Mouse (Mus musculus): ENCODE results near the gene Acvr1.
A peak's percentile ranks its signal among the peaks of the same experiment; 100 is the strongest.

The Acvr1 gene

GRCm38 (mm10) chr2:58520727-58521126 lies 46.2 kb downstream of the Acvr1 start:
- DNase-seq (ENCODE audit: low read depth, low spot score) = no peak

- DNase-seq (ENCODE audit: low read depth, low spot score) = no peak
Measured at GRCm38 (mm10) chr2:58518517-58518916, 48.4 kb downstream of the Acvr1 start.

- no peak for DNase-seq (ENCODE audit: low read depth, low spot score)
Measured at GRCm38 (mm10) chr2:58516920-58517319, 50.0 kb downstream of the Acvr1 start.

- DNase-seq (ENCODE audit: low read depth, low spot score) = no peak
Measured at GRCm38 (mm10) chr2:58516000-58516399, 51.0 kb downstream of the Acvr1 start.

GRCm38 (mm10) chr2:58514489-58514888 lies 52.5 kb downstream of the Acvr1 start:
- no peak for DNase-seq (ENCODE audit: low read depth, low spot score)

- DNase-seq (ENCODE audit: low read depth, low spot score) = no peak
Measured at GRCm38 (mm10) chr2:58513212-58513611, 53.7 kb downstream of the Acvr1 start.

- DNase-seq (ENCODE audit: low read depth, low spot score) = no peak
Measured at GRCm38 (mm10) chr2:58510192-58510591, 56.8 kb downstream of the Acvr1 start.

- no peak for DNase-seq (ENCODE audit: low read depth, low spot score)
Measured at GRCm38 (mm10) chr2:58505306-58506090, 61.5 kb downstream of the Acvr1 start.

- DNase-seq (ENCODE audit: low read depth, low spot score) = no peak
Measured at GRCm38 (mm10) chr2:58496647-58497410, 70.1 kb downstream of the Acvr1 start.

GRCm38 (mm10) chr2:58495271-58495670 lies 71.7 kb downstream of the Acvr1 start:
- no peak for DNase-seq (ENCODE audit: low read depth, low spot score)

- DNase-seq (ENCODE audit: low read depth, low spot score) = no peak
Measured at GRCm38 (mm10) chr2:58493685-58494635, 73.0 kb downstream of the Acvr1 start.

- no peak for DNase-seq (ENCODE audit: low read depth, low spot score)
Measured at GRCm38 (mm10) chr2:58489275-58489674, 77.7 kb downstream of the Acvr1 start.

- no peak for DNase-seq (ENCODE audit: low read depth, low spot score)
Measured at GRCm38 (mm10) chr2:58488404-58488803, 78.6 kb downstream of the Acvr1 start.

- no peak for DNase-seq (ENCODE audit: low read depth, low spot score)
Measured at GRCm38 (mm10) chr2:58487279-58487560, 79.7 kb downstream of the Acvr1 start.

GRCm38 (mm10) chr2:58486441-58487278 lies 80.3 kb downstream of the Acvr1 start:
- DNase-seq (ENCODE audit: low read depth, low spot score) = no peak

GRCm38 (mm10) chr2:58485683-58486082 lies 81.3 kb downstream of the Acvr1 start:
- no peak for DNase-seq (ENCODE audit: low read depth, low spot score)

- DNase-seq (ENCODE audit: low read depth, low spot score) = no peak
Measured at GRCm38 (mm10) chr2:58485152-58485551, 81.8 kb downstream of the Acvr1 start.

- peak; percentile 51 for DNase-seq (ENCODE audit: low read depth, low spot score)
Measured at GRCm38 (mm10) chr2:58484284-58484965, 82.5 kb downstream of the Acvr1 start.

GRCm38 (mm10) chr2:58481450-58482100 lies 85.4 kb downstream of the Acvr1 start:
- no peak for DNase-seq (ENCODE audit: low read depth, low spot score)

- DNase-seq (ENCODE audit: low read depth, low spot score) = no peak
Measured at GRCm38 (mm10) chr2:58480764-58481163, 86.2 kb downstream of the Acvr1 start.

All from telencephalon, adult 2 months (tissue).